Mouse (Mus musculus) midbrain, embryonic 14.5 days (tissue): ENCODE measurements at regions not wholly inside any gene's neighbourhood (a gene's known extent, or its start where the extent isn't known, plus 50 kb on each side); places are given as distances from the start of the nearest gene placed in this dataset.

Source experiments
- ATAC-seq: fragments of 200-750 bp; cut with Nextera tagmentation; 2 replicates; pipeline ENCODE4 v1.8.0; 2017; ENCODE audit warnings: moderate number of reproducible peaks, moderate library complexity; ENCODE audit not compliant: low FRiP score, low TSS enrichment
- DNase-seq: peaks from one replicate; pipeline ENCODE4 v3.0.0-alpha.2; 2015
- H3K27ac ChIP-seq: fragments of 300-500 bp; sonication (generic); replicated peaks from 2 replicates; pipeline ENCODE4 v1.5.1; 2014; ENCODE audit warnings: mild to moderate bottlenecking, low read depth, low read length, moderate library complexity
- H3K27me3 ChIP-seq: fragments of 300-500 bp; sonication (generic); 2 replicates; pipeline ENCODE4 v1.6.1; 2014; ENCODE audit warnings: low read length, control low read depth, mixed read lengths; ENCODE audit not compliant: control insufficient read depth, insufficient read depth
- H3K36me3 ChIP-seq: fragments of 300-500 bp; sonication (generic); 2 replicates; pipeline ENCODE4 v1.6.1; 2014; ENCODE audit warnings: low read length, control low read depth; ENCODE audit not compliant: control insufficient read depth, insufficient read depth
- H3K4me1 ChIP-seq: fragments of 300-500 bp; sonication (generic); 2 replicates; pipeline ENCODE4 v1.6.1; 2014; ENCODE audit warnings: mild to moderate bottlenecking, antibody characterized with exemption, low read length, control low read depth; ENCODE audit not compliant: control insufficient read depth, insufficient read depth
- H3K4me2 ChIP-seq: fragments of 300-500 bp; sonication (generic); 2 replicates; pipeline ENCODE4 v1.6.1; 2014; ENCODE audit warnings: mild to moderate bottlenecking, low read length, moderate library complexity
- H3K4me3 ChIP-seq: fragments of 300-500 bp; sonication (generic); replicated peaks from 2 replicates; pipeline ENCODE4 v1.5.1; 2014; ENCODE audit warnings: low read depth, low read length
- H3K9ac ChIP-seq: fragments of 300-500 bp; sonication (generic); replicated peaks from 2 replicates; pipeline ENCODE4 v1.6.1; 2014; ENCODE audit warnings: mild to moderate bottlenecking, low read length, moderate library complexity
- H3K9me3 ChIP-seq: fragments of 300-500 bp; sonication (generic); 2 replicates; pipeline ENCODE4 v1.6.1; 2016; ENCODE audit warnings: low read length, control low read depth, mixed read lengths; ENCODE audit not compliant: control insufficient read depth
- WGBS: fragments of 180-500 bp; shearing (Covaris S2); extraction: QIAGEN DNeasy Blood & Tissue Kit; methylation state at CpG from one replicate; pipeline ENCODE4 v1.1.7; 2014; 5-methylcytosine and 5-hydroxymethylcytosine counted together

- H3K27me3 ChIP-seq, result no peaks in the 10 kb centered on the region
These were observed 100.7 kb downstream of the Rgs2 start for GRCm38 (mm10) chr1:143903234-143903633.

GRCm38 (mm10) chr1:143901127-143901920 lies 102.6 kb downstream of the Rgs2 start:
- ATAC-seq (no peak), DNase-seq (no peak)
- 90% methylated on average over 6 of the region's 6 CpGs for WGBS
- H3K36me3 ChIP-seq, result no peaks in the 10 kb centered on the region
- H3K27ac ChIP-seq, result no peak overlapping the region
- H3K4me3 ChIP-seq, result no peak overlapping the region
- H3K9ac ChIP-seq, result no peak overlapping the region
- no peaks in the 10 kb centered on the region for H3K27me3 ChIP-seq
- no peaks in the 10 kb centered on the region for H3K9me3 ChIP-seq
- no peak overlapping the region for H3K4me2 ChIP-seq
- no peaks in the 10 kb centered on the region for H3K4me1 ChIP-seq

More at GRCm38 (mm10) chr1:143903234-143903633, 100.7 kb downstream of the Rgs2 start:
- H3K4me1 ChIP-seq, result no peaks in the 10 kb centered on the region
- WGBS, result 91% methylated on average over 5 of the region's 5 CpGs
- no peaks in the 10 kb centered on the region for H3K36me3 ChIP-seq
- H3K4me3 ChIP-seq, result no peak overlapping the region
- no peaks in the 10 kb centered on the region for H3K9me3 ChIP-seq
- H3K9ac ChIP-seq, result no peak overlapping the region
- H3K27ac ChIP-seq, result no peak overlapping the region
- H3K4me2 ChIP-seq, result no peak overlapping the region
- ATAC-seq (no peak), DNase-seq (no peak)

GRCm38 (mm10) chr1:143888510-143888909 lies 111.4 kb downstream of the Uchl5 start:
- WGBS, result 95% methylated on average over 2 of the region's 2 CpGs
- H3K4me2 ChIP-seq, result no peak overlapping the region
- no peak for DNase-seq

GRCm38 (mm10) chr1:143888065-143888464 lies 111.0 kb downstream of the Uchl5 start:
- H3K4me1 ChIP-seq, result no peaks in the 10 kb centered on the region
- H3K9me3 ChIP-seq, result no peaks in the 10 kb centered on the region
- ATAC-seq (no peak), DNase-seq (no peak)
- no peak overlapping the region for H3K27ac ChIP-seq
- 89% methylated on average over 5 of the region's 5 CpGs for WGBS
- H3K4me2 ChIP-seq, result no peak overlapping the region
- no peaks in the 10 kb centered on the region for H3K36me3 ChIP-seq
- H3K4me3 ChIP-seq, result no peak overlapping the region
- no peak overlapping the region for H3K9ac ChIP-seq
- H3K27me3 ChIP-seq, result no peaks in the 10 kb centered on the region

More at GRCm38 (mm10) chr1:143888510-143888909, 111.4 kb downstream of the Uchl5 start:
- Histone ChIP-seq H3K36me3 (no peaks in the 10 kb centered on the region), H3K9me3 (no peaks in the 10 kb centered on the region), H3K4me1 (no peaks in the 10 kb centered on the region), H3K4me3 (no peak overlapping the region), H3K9ac (no peak overlapping the region), H3K27me3 (no peaks in the 10 kb centered on the region), H3K27ac (no peak overlapping the region)
- ATAC-seq, result no peak

GRCm38 (mm10) chr1:143886014-143886413 lies 108.9 kb downstream of the Uchl5 start:
- Histone ChIP-seq H3K27ac (no peak overlapping the region), H3K4me1 (no peaks in the 10 kb centered on the region), H3K9ac (no peak overlapping the region), H3K4me2 (no peak overlapping the region), H3K27me3 (no peaks in the 10 kb centered on the region), H3K36me3 (no peaks in the 10 kb centered on the region), H3K4me3 (no peak overlapping the region), H3K9me3 (no peaks in the 10 kb centered on the region)
- 91% methylated on average over 1 of the region's 1 CpGs for WGBS
- ATAC-seq (no peak), DNase-seq (no peak)

- Histone ChIP-seq H3K4me2 (no peak overlapping the region), H3K27me3 (no peaks in the 10 kb centered on the region), H3K27ac (no peak overlapping the region), H3K4me3 (no peak overlapping the region), H3K9ac (no peak overlapping the region), H3K4me1 (no peaks in the 10 kb centered on the region), H3K9me3 (no peaks in the 10 kb centered on the region), H3K36me3 (no peaks in the 10 kb centered on the region)
- ATAC-seq (no peak), DNase-seq (no peak)
- WGBS, result 75% methylated on average over 6 of the region's 6 CpGs
These were observed 104.1 kb downstream of the Uchl5 start for GRCm38 (mm10) chr1:143881192-143881591.

- H3K27ac ChIP-seq, result no peak overlapping the region
- H3K4me2 ChIP-seq, result no peak overlapping the region
- no peak for DNase-seq
- H3K4me3 ChIP-seq, result no peak overlapping the region
- no peak for ATAC-seq
- no peaks in the 10 kb centered on the region for H3K36me3 ChIP-seq
- H3K9me3 ChIP-seq, result no peaks in the 10 kb centered on the region
- H3K4me1 ChIP-seq, result no peaks in the 10 kb centered on the region
- H3K27me3 ChIP-seq, result no peaks in the 10 kb centered on the region
- WGBS, result 88% methylated on average over 5 of the region's 5 CpGs
- no peak overlapping the region for H3K9ac ChIP-seq
These were observed 102.5 kb downstream of the Uchl5 start for GRCm38 (mm10) chr1:143879622-143880021.

GRCm38 (mm10) chr1:143878266-143878665 lies 101.2 kb downstream of the Uchl5 start:
- no peaks in the 10 kb centered on the region for H3K27me3 ChIP-seq
- no peak for ATAC-seq
- no peak overlapping the region for H3K9ac ChIP-seq
- H3K36me3 ChIP-seq, result no peaks in the 10 kb centered on the region
- H3K27ac ChIP-seq, result no peak overlapping the region
- 77% methylated on average over 2 of the region's 2 CpGs for WGBS
- DNase-seq, result no peak
- no peaks in the 10 kb centered on the region for H3K4me1 ChIP-seq
- no peak overlapping the region for H3K4me2 ChIP-seq
- no peak overlapping the region for H3K4me3 ChIP-seq
- no peaks in the 10 kb centered on the region for H3K9me3 ChIP-seq

GRCm38 (mm10) chr1:143860319-143860718 lies 83.2 kb downstream of the Uchl5 start:
- no peak for ATAC-seq
- Histone ChIP-seq H3K9ac (no peak overlapping the region), H3K27ac (no peak overlapping the region), H3K36me3 (no peaks in the 10 kb centered on the region), H3K9me3 (no peaks in the 10 kb centered on the region), H3K4me1 (no peaks in the 10 kb centered on the region), H3K4me2 (no peak overlapping the region), H3K4me3 (no peak overlapping the region), H3K27me3 (no peaks in the 10 kb centered on the region)
- WGBS, result 70% methylated on average over 10 of the region's 10 CpGs
- no peak for DNase-seq
